Mouse (Mus musculus) embryonic facial prominence, embryonic 12.5 days (tissue): ENCODE data around the gene Dock1. TPM values are rescaled to one million over a fixed set of nuclear protein-coding genes. Genes with fewer than 3 reads are reported as not detected.

Experiments
- ATAC-seq: fragments of 200-750 bp; cut with Nextera tagmentation; 2 replicates; pipeline ENCODE4 v1.8.0; 2017; ENCODE audit not compliant: insufficient number of reproducible peaks, insufficient read depth, low FRiP score, low TSS enrichment
- H3K27ac ChIP-seq: fragments of 300-500 bp; sonication (generic); 2 replicates; pipeline ENCODE4 v1.5.1; 2016; ENCODE audit warnings: mild to moderate bottlenecking
- H3K27me3 ChIP-seq: fragments of 300-500 bp; sonication (generic); 2 replicates; pipeline ENCODE4 v1.6.1; 2016; ENCODE audit warnings: mild to moderate bottlenecking, moderate library complexity
- H3K36me3 ChIP-seq: fragments of 300-500 bp; sonication (generic); 2 replicates; pipeline ENCODE4 v1.6.1; 2016; ENCODE audit warnings: mild to moderate bottlenecking
- H3K4me1 ChIP-seq: fragments of 300-500 bp; sonication (generic); 2 replicates; pipeline ENCODE4 v1.6.1; 2016
- H3K4me2 ChIP-seq: fragments of 300-500 bp; sonication (generic); replicated peaks from 2 replicates; pipeline ENCODE4 v1.6.1; 2016; ENCODE audit warnings: mild to moderate bottlenecking, moderate library complexity
- H3K4me3 ChIP-seq: fragments of 300-500 bp; sonication (generic); 2 replicates; pipeline ENCODE4 v1.5.1; 2016; ENCODE audit warnings: mild to moderate bottlenecking
- H3K9ac ChIP-seq: fragments of 300-500 bp; sonication (generic); 2 replicates; pipeline ENCODE4 v1.6.1; 2016; ENCODE audit warnings: mild to moderate bottlenecking, moderate library complexity
- H3K9me3 ChIP-seq: fragments of 300-500 bp; sonication (generic); 2 replicates; pipeline ENCODE4 v1.6.1; 2016; ENCODE audit warnings: mild to moderate bottlenecking, moderate library complexity
- WGBS: fragments of 180-500 bp; shearing (Covaris S2); methylation state at CpG from one replicate; pipeline ENCODE4 v1.1.7; 2016; 5-methylcytosine and 5-hydroxymethylcytosine counted together
- polyA plus RNA-seq: library from polyadenylated mRNA; unstranded; fragments of >200 nt; fragmentation: Nextera tagmentation; extraction: Ambion mirVana; gene quantifications from 2 replicates; pipeline ENCODE4 v1.2.1, GENCODE M21; 2016

The Dock1 gene
- polyA plus RNA-seq, 1 experiment from 2014 or later: 50.5 TPM

DNA sequence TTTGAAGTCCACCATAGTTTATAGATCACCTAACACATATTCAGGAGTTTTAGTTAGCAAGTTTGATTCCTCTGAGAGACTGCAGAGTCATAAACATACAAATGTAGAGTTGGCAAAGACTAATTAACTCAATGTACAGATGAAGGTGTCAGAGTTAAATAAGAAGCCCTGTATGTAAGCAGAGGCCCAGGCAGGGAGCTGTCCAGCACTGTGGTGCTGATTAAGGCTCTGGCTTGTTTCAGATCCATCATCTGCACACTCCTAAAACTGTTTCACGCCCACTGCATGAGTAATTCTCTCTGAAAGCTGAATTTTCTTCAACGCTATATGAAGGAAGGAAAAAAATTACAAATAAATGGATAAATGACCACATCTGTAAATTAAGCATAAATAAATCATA, 193.7 kb downstream of the Dock1 start:
- H3K4me1 ChIP-seq: no peaks in the 10 kb centered on the region
- no peak overlapping the region for H3K4me2 ChIP-seq
- no peak overlapping the region for H3K4me3 ChIP-seq
- 84% methylated on average over 2 of the region's 2 CpGs for WGBS
- ATAC-seq: no peak
- H3K36me3 ChIP-seq: no peaks in the 10 kb centered on the region
- H3K27me3 ChIP-seq: no peaks in the 10 kb centered on the region
- no peaks in the 10 kb centered on the region for H3K9me3 ChIP-seq
- H3K27ac ChIP-seq: no peak overlapping the region
- no peak overlapping the region for H3K9ac ChIP-seq

DNA sequence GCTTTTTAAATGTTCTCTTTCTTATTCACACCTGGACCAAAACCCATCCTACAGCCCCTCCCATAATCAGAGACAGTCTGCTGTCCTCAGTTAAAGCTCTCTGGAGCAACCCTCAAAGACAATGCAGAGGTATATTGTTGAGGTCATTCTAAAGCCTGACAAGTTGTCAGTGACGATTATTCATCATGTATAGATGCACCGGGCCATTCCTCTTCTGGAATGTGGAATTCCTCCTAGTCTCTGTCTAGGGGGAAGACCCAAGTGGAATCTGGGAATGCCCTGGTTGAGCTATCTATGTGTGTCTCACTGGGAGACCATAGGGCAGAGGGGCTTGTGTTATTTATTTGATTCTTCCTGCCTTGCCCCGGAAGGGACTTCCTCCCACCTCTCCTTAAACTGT, 202.1 kb downstream of the Dock1 start:
- no peak overlapping the region for H3K4me3 ChIP-seq
- no peak overlapping the region for H3K9ac ChIP-seq
- WGBS: 81% methylated on average over 3 of the region's 3 CpGs
- no peaks in the 10 kb centered on the region for H3K9me3 ChIP-seq
- no peaks in the 10 kb centered on the region for H3K4me1 ChIP-seq
- 0 out of 2 replicates have a peak, but pooled peaks cover 5% of the 10 kb centered on the region for H3K36me3 ChIP-seq
- no peaks in the 10 kb centered on the region for H3K27me3 ChIP-seq
- no peak overlapping the region for H3K27ac ChIP-seq
- H3K4me2 ChIP-seq: no peak overlapping the region
- ATAC-seq: no peak

DNA sequence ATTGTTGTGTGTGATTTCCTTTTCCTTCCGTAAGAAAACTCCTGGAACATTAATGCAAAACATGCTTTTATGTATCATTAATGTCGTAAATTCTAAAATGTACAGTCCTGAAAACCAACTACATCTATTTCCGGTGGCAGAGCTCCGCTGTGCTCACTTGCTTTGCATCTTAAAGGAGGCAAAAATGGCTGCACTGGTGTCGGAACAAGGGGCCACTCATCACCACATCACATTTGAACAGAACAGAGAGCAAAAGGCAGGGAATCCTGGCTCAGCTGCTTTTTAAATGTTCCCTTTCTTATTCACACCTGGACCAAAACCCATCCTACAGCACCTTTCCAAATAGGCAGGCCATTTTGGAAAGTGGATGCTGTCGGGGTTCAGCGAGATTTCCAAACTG, 202.5 kb downstream of the Dock1 start:
- ATAC-seq: no peak
- H3K4me3 ChIP-seq: no peak overlapping the region

DNA sequence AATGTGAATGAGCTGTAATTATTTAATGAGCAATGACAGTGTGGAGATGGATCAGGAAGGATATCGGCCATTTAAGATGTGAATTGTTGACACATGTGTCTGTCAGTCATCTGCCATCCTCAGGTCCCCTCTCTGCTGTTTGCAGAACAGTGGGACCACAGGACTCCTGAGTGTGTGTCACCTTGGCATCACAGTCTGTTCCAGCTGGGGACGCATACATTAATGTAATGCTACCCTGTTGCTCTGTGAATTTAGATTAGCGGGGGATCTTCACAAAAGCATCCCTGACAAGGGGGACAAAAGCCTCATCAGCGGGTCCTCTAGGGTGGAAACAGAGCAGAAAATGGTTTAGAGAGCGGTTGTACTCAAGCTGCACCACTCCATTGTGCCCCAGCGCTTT, 208.5 kb downstream of the Dock1 start:
- 69% methylated on average over 6 of the region's 6 CpGs for WGBS
- Histone ChIP-seq H3K27me3 (no peaks in the 10 kb centered on the region), H3K36me3 (0 out of 2 replicates have a peak, but pooled peaks cover 5% of the 10 kb centered on the region), H3K9ac (no peak overlapping the region), H3K4me1 (no peaks in the 10 kb centered on the region), H3K4me3 (no peak overlapping the region), H3K27ac (no peak overlapping the region), H3K4me2 (no peak overlapping the region), H3K9me3 (no peaks in the 10 kb centered on the region)
- no peak for ATAC-seq

More for the DNA sequence above, 202.5 kb downstream of the Dock1 start:
- Histone ChIP-seq H3K9ac (no peak overlapping the region), H3K9me3 (no peaks in the 10 kb centered on the region), H3K27me3 (no peaks in the 10 kb centered on the region), H3K4me1 (no peaks in the 10 kb centered on the region), H3K36me3 (0 out of 2 replicates have a peak, but pooled peaks cover 5% of the 10 kb centered on the region), H3K27ac (no peak overlapping the region), H3K4me2 (no peak overlapping the region)
- WGBS: 87% methylated on average over 7 of the region's 7 CpGs

DNA sequence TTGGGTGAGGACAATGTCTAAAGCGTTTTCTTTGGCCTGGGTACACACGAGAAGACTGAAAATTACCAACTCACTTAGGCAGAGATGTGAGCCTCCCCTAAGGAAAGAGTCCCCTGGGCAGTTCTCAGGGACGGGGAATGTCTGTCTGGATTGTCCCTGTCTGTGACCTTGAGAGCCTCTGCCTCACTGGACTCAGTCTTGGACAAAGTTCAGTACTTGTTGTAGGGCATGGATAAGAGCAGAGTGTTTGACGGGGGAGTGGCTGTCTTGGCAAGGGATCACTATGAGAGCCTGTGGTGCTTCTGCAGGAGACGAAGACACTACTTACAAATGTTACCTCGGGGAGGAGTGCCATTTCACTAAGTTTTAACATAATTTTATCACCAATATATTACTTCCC, 210.0 kb downstream of the Dock1 start:
- no peaks in the 10 kb centered on the region for H3K4me1 ChIP-seq
- H3K27me3 ChIP-seq: no peaks in the 10 kb centered on the region
- 71% methylated on average over 6 of the region's 6 CpGs for WGBS
- ATAC-seq: no peak
- H3K4me2 ChIP-seq: no peak overlapping the region
- no peak overlapping the region for H3K4me3 ChIP-seq
- H3K9me3 ChIP-seq: no peaks in the 10 kb centered on the region
- no peak overlapping the region for H3K9ac ChIP-seq
- 0 out of 2 replicates have a peak, but pooled peaks cover 5% of the 10 kb centered on the region for H3K36me3 ChIP-seq
- no peak overlapping the region for H3K27ac ChIP-seq

DNA sequence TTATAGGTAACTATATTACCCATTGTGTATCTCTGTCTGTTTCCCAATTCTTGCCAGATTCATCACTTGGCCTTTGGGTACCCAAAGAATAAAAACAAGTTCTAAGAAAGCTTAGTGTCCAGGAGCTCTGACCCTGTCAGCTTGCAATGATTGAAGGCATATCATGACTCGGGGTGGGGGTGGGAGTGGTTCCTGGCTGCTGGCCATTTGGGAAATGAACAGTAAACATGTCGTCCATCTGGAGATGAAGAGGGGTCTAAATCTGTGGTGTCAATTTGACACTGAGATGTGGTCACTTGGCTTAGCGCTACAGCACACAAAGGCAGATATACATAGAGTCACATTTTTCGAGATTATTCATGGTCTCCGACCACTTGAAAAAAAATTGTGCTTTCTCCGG, 213.1 kb downstream of the Dock1 start:
- Histone ChIP-seq H3K9ac (no peak overlapping the region), H3K36me3 (no peaks in the 10 kb centered on the region), H3K4me1 (no peaks in the 10 kb centered on the region), H3K4me2 (no peak overlapping the region), H3K4me3 (no peak overlapping the region), H3K9me3 (no peaks in the 10 kb centered on the region), H3K27me3 (no peaks in the 10 kb centered on the region), H3K27ac (no peak overlapping the region)
- WGBS: 83% methylated on average over 6 of the region's 6 CpGs
- no peak for ATAC-seq

DNA sequence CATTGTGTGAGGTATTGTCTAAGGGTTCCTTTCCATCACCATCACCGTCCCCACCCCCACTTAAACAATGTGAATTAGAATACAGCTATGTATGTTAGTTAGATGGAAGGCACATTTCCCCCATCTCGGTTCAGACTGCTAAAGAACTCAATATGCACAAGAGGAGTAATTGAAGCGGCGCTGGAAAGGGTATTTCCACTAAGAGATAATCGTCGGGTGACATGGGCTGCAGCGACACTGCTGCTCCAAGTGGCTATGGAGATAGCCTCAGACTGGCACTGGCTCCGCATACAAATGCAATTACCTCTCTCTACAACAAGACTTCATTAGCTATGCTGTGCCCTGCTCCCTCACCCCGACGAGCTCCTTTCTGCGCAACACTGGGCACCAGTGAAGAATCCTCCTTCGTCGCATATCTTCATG, 222.0 kb downstream of the Dock1 start:
- WGBS: 92% methylated on average over 13 of the region's 13 CpGs
- Histone ChIP-seq H3K4me2 (no peak overlapping the region), H3K9ac (no peak overlapping the region), H3K27me3 (no peaks in the 10 kb centered on the region), H3K4me1 (no peaks in the 10 kb centered on the region), H3K36me3 (0 out of 2 replicates have a peak, but pooled peaks cover 3% of the 10 kb centered on the region), H3K9me3 (no peaks in the 10 kb centered on the region), H3K27ac (no peak overlapping the region), H3K4me3 (no peak overlapping the region)
- ATAC-seq: no peak

DNA sequence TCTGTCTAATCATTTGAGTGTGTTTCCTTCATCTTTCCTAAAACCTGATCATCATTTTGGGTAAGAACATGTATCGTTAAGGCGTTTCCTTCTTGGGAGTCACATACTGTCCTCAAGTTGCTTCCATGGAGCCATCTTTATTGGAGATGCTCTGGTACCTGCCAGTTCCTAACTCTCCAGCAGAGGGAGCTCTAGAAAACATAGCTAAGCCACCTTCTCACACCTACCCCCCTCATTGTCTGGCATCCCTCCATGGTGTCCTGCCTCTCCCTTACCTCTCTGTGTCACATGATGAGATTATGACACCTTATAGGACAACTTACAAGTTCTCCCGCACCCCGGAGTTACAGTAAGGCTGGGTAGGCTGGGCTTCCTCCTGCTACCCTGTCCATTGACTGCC, 222.5 kb downstream of the Dock1 start:
- H3K4me3 ChIP-seq: no peak overlapping the region
- H3K9ac ChIP-seq: no peak overlapping the region
- 88% methylated on average over 4 of the region's 4 CpGs for WGBS
- H3K27ac ChIP-seq: no peak overlapping the region
- no peaks in the 10 kb centered on the region for H3K27me3 ChIP-seq
- no peaks in the 10 kb centered on the region for H3K4me1 ChIP-seq
- no peak overlapping the region for H3K4me2 ChIP-seq
- ATAC-seq: no peak
- H3K9me3 ChIP-seq: no peaks in the 10 kb centered on the region
- 0 out of 2 replicates have a peak, but pooled peaks cover 5% of the 10 kb centered on the region for H3K36me3 ChIP-seq

DNA sequence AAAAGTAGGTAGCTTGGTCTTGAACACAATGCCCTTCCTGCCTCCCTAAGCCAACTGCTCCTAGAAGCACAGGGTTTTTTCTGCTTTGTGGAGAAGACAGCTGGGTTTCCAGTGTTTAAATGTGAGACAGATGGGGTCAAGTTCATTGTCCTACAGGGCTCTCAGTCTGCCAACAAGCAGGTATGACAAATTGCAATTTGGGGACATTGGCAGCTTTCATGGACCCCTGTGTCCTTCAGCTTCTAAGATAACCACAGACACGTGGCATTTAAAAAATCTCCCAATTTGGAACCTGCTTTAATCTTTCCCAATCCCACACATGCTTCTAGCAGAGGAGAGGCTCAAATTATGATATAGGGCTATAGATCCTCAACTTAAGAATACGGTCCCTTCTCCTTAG, 224.2 kb downstream of the Dock1 start:
- Histone ChIP-seq H3K9ac (no peak overlapping the region), H3K27me3 (no peaks in the 10 kb centered on the region), H3K36me3 (0 out of 2 replicates have a peak, but pooled peaks cover 8% of the 10 kb centered on the region), H3K4me2 (no peak overlapping the region), H3K9me3 (no peaks in the 10 kb centered on the region), H3K27ac (no peak overlapping the region), H3K4me3 (no peak overlapping the region), H3K4me1 (no peaks in the 10 kb centered on the region)
- 71% methylated on average over 2 of the region's 2 CpGs for WGBS
- no peak for ATAC-seq

DNA sequence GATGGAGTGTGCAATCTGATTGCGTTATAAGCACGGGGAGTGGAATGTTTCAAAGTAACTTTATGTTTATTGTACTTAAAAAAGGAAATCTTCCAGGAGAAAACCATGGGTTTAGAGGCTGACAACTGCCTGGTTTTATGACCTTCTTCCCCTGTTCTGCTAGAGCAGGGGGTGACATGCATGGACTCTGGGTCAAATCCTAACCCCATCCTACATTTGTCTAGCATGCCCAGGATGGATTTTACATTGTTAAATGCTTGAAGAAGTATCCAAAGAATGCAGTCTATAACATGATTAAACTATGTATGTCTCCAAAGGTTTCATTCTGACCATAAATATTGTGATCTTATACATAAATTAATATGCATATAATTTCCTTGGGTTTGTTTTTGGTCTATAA, 229.0 kb downstream of the Dock1 start:
- H3K4me1 ChIP-seq: no peaks in the 10 kb centered on the region
- no peak overlapping the region for H3K9ac ChIP-seq
- no peak overlapping the region for H3K4me2 ChIP-seq
- H3K4me3 ChIP-seq: no peak overlapping the region
- no peak for ATAC-seq
- H3K9me3 ChIP-seq: no peaks in the 10 kb centered on the region
- H3K36me3 ChIP-seq: 0 out of 2 replicates have a peak, but pooled peaks cover 8% of the 10 kb centered on the region
- 95% methylated on average over 2 of the region's 2 CpGs for WGBS
- no peak overlapping the region for H3K27ac ChIP-seq
- H3K27me3 ChIP-seq: no peaks in the 10 kb centered on the region

DNA sequence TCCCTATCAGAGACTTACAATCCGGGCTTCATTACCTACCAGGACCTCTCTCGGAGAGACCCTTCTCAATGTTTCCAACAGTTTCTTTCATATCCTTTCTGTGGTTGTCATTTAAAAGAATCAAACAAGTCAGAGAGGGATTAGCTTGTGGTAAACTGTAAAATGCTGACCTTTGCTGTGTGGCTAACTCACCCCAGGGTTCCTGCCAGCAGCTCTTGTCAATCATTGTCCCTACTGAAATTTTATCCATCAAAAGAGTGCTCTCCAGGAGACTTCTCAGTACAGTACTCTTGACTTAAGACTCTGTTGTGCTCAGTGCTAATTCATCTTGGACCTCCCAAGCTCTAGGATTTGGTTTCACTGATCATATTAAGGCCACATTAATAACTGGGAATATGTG, 231.5 kb downstream of the Dock1 start:
- H3K4me3 ChIP-seq: no peak overlapping the region
- no peak overlapping the region for H3K9ac ChIP-seq
- ATAC-seq: no peak
- H3K27me3 ChIP-seq: no peaks in the 10 kb centered on the region
- H3K4me1 ChIP-seq: no peaks in the 10 kb centered on the region
- H3K27ac ChIP-seq: no peak overlapping the region
- WGBS: 65% methylated on average over 2 of the region's 2 CpGs
- H3K9me3 ChIP-seq: no peaks in the 10 kb centered on the region
- no peak overlapping the region for H3K4me2 ChIP-seq
- 0 out of 2 replicates have a peak, but pooled peaks cover 8% of the 10 kb centered on the region for H3K36me3 ChIP-seq

DNA sequence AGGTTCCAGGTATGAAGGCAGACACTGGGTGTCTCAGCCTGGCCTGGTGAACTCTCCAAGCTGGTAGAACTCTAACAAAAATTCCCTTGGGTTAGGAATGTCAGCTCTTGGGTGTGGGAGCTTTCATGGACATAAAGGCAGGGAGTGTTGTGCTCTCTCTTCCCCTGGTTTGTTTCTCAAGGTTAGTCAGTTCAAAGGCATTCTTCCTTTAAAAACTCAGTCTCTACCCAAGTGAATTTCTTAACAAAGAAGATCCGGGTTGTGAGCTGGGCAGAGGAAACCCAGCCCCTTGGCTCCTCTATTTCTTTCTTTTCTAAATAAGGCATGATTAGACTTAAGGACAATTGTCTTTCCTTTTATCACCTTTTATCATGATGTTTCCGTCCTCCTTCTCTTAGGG, 261.4 kb downstream of the Dock1 start:
- Histone ChIP-seq H3K36me3 (no peaks in the 10 kb centered on the region), H3K4me1 (peaks cover 2% of the 10 kb centered on the region; the same call in 1 of the 2 replicates), H3K9me3 (no peaks in the 10 kb centered on the region), H3K27ac (no peak overlapping the region), H3K4me2 (no peak overlapping the region), H3K27me3 (peaks cover 9% of the 10 kb centered on the region), H3K4me3 (no peak overlapping the region), H3K9ac (no peak overlapping the region)
- no peak for ATAC-seq
- WGBS: 84% methylated on average over 2 of the region's 2 CpGs
